Mouse (Mus musculus): ENCODE results near the gene Nek10. TPM values are rescaled to one million over a fixed set of nuclear protein-coding genes. Genes with fewer than 3 reads are reported as not detected.
"Not testable (repeated sequence)": the region's sequence is repeated elsewhere in the genome, so short reads cannot be mapped to it uniquely, and the experiment has no call there.

The Nek10 gene
- polyA plus RNA-seq (2015; fragmentation: Nextera tagmentation; extraction: Ambion mirVana) = 0.01 and 0.02 TPM in 2 replicates

DNA sequence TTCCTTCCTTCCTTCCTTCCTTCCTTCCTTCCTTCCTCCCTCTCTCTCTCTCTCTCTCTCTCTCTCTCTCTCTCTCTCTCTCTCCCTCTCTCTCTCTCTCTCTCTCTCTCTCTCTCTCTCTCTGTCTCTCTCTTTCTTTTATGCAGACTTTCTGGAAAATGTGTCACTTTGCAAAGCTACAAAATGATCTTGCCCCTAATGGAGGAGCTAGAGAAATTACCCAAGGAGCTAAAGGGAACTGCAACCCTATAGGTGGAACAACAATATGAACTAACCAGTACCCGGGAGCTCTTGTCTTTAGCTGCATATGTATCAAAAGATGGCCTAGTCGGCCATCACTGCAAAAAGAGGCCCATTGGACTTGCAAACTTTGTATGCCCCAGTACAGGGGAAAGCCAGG, at the start of gene Nek10:
TSS of gene Nek10 (plus strand) at position 301 of the 400 bp plus-strand sequence.
- H3K4me2 ChIP-seq; H3K9ac ChIP-seq; ATAC-seq (ENCODE audit: insufficient read depth); H3K9me3 ChIP-seq (replicated peaks); H3K36me3 ChIP-seq (replicated peaks); H3K4me1 ChIP-seq (replicated peaks); H3K4me3 ChIP-seq (replicated peaks); H3K27ac ChIP-seq (replicated peaks); H3K27me3 ChIP-seq: not testable (repeated sequence)
- WGBS (ENCODE audit: insufficient replicate concordance) = 55% methylated on average over 2 of the region's 2 CpGs

DNA sequence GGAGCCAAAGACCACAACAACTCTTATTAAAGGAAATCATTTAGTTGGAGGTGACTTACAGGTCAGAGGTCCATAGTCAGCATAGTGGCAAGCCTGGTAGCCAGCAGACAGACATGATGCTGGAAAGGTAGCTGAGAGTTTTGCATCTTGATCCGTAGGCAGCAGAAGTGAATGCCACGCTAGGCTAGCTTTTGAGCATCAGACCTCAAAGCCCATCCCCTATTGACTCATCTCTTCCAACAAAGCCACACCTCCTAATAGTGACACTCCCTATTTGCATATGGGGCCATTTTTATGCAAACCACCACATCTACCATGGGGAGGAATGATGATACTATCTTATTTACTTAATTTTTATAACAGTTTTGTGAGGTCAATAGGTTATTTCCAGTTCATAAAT, 22.0 kb upstream of the Nek10 start:
- Histone ChIP-seq H3K27ac (replicated peaks) (no peak overlapping the region), H3K27me3 (no peaks in the 10 kb centered on the region), H3K4me2 (no peak overlapping the region), H3K36me3 (replicated peaks) (0 out of 2 replicates have a peak, but pooled peaks cover 4% of the 10 kb centered on the region), H3K4me1 (replicated peaks) (no peaks in the 10 kb centered on the region), H3K9ac (no peak overlapping the region), H3K4me3 (replicated peaks) (no peak overlapping the region), H3K9me3 (replicated peaks) (no peaks in the 10 kb centered on the region)
- 71% methylated on average over 2 of the region's 2 CpGs for WGBS (ENCODE audit: insufficient replicate concordance)
- no peak for ATAC-seq (ENCODE audit: insufficient read depth)

DNA sequence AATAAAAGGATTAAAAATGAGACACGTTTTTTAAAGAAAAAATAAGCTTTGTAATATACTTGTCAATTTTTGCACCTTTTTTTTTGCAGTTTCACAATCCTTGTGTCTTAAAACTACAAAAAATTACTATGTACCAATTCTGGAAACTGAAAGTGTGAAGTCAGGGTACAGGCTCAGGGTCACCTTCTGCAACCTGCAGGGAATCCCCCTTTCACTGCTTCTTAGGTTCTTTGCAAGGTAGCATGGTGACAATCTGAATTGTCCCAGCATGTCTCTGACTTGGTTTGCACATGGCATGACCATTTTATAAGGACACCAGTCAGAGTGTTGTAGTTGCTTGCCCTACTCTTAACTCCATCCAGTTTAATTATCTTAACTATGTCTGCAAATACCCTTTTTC, 19.0 kb upstream of the Nek10 start:
- no peaks in the 10 kb centered on the region for H3K9me3 ChIP-seq (replicated peaks)
- no peak overlapping the region for H3K4me3 ChIP-seq (replicated peaks)
- no peak for ATAC-seq (ENCODE audit: insufficient read depth)
- H3K36me3 ChIP-seq (replicated peaks) = peaks cover 11% of the 10 kb centered on the region
- H3K4me1 ChIP-seq (replicated peaks) = no peaks in the 10 kb centered on the region
- no peak overlapping the region for H3K4me2 ChIP-seq
- no peak overlapping the region for H3K9ac ChIP-seq
- H3K27me3 ChIP-seq = no peaks in the 10 kb centered on the region
- H3K27ac ChIP-seq (replicated peaks) = no peak overlapping the region
- 46% methylated on average over 1 of the region's 1 CpGs for WGBS (ENCODE audit: insufficient replicate concordance)

DNA sequence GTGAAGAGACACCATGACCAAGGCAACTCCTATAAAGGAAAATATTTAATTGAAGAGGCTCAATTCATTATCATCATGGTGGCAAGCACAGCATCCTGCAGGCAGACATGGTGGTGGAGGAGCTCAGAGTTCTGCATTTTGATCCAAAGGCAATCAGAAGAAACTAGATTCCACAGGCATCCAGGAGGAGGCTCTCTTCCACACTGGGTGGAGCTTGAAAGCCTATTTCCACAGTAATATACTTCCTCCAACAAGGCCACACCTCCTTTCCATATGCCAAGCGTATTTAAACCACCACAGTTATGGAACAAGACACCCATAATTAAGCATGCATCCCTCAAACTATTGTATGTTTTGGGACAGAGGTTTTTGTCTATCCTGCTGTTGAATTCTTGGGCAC, 16.2 kb upstream of the Nek10 start:
- H3K4me1 ChIP-seq (replicated peaks) = no peaks in the 10 kb centered on the region
- no peak overlapping the region for H3K4me3 ChIP-seq (replicated peaks)
- H3K9me3 ChIP-seq (replicated peaks) = no peaks in the 10 kb centered on the region
- no peak overlapping the region for H3K4me2 ChIP-seq
- no peaks in the 10 kb centered on the region for H3K27me3 ChIP-seq
- no peak overlapping the region for H3K9ac ChIP-seq
- no peak for ATAC-seq (ENCODE audit: insufficient read depth)
- H3K27ac ChIP-seq (replicated peaks) = no peak overlapping the region
- WGBS (ENCODE audit: insufficient replicate concordance) = 86% methylated on average over 1 of the region's 1 CpGs
- peaks cover 11% of the 10 kb centered on the region for H3K36me3 ChIP-seq (replicated peaks)

DNA sequence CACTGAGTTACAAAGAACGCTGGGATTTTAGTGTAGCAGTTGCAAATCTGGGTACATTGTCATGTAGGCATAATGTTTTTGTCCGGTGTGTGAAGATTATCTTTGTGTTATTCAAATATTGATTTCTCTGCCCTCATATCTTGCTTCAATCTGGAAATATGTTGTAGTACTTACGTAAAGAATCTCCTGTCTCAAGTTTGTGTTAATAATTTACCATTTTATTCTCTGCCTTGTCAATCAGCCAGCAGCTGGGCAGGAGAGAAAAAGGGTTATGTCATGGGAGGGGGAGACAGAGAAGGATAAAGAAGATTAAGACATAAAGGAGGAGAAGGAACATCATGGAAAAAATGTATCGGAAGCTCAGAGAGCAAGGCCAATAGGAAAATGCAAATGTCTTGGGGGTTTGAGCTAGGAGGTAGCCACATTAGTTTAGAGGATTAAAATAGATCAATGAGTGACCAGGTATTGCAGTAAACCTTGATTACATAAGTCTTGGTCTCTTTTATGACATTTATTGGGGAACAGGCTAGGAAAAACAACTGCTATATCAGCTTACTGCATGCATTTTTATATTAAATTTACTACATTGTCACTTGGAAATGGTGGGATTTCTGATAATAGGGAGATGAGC, 13.3 kb upstream of the Nek10 start:
- ATAC-seq (ENCODE audit: insufficient read depth) = no peak
- Histone ChIP-seq H3K36me3 (replicated peaks) (peaks cover 11% of the 10 kb centered on the region), H3K4me2 (no peak overlapping the region), H3K9me3 (replicated peaks) (no peaks in the 10 kb centered on the region), H3K9ac (no peak overlapping the region), H3K4me1 (replicated peaks) (no peaks in the 10 kb centered on the region), H3K27me3 (no peaks in the 10 kb centered on the region), H3K27ac (replicated peaks) (no peak overlapping the region), H3K4me3 (replicated peaks) (no peak overlapping the region)
- WGBS (ENCODE audit: insufficient replicate concordance) = 75% methylated on average over 4 of the region's 4 CpGs

DNA sequence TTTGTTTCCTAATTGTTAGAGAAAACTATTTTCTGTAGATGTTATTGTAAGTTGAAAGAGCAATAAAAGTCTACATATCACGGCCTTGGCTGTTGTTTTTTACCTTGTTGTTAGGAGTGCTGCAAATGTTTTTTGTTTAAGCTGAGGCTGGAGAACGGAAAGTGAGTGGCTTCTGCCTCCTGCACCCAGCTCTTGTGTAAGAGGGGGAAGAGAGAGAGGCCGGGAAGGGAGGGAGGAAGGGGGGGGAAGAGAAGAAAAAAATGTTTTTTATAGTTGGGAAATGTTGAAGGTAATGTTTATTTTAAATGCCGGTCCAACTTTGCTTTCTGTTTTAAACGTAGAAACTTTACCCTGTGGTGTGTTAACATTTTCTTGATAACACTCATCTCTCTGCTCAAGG, 3.4 kb upstream of the Nek10 start:
- no peak for ATAC-seq (ENCODE audit: insufficient read depth)
- 52% methylated on average over 5 of the region's 5 CpGs for WGBS (ENCODE audit: insufficient replicate concordance)
- H3K9ac ChIP-seq = no peak overlapping the region

DNA sequence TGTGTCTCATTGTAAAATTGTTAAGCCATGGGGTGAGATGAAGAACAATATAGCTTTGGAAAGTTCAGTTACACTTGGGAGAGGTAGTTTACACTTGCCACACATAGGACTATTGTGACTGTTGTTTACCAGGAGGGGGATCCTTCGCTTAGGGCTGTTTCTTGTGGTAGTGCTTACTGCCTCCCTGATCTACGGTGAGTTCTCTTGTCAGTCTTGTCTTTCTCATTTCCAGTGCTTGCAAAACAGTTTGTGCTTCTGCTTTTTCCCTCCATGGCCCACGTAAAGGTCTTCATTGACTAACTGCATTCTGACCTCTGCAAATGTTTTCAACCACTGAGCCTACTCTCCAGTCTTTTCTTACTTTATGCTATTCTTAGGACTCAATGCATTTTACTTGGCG, 2.9 kb upstream of the Nek10 start:
- Histone ChIP-seq H3K27me3 (no peaks in the 10 kb centered on the region), H3K9me3 (replicated peaks) (no peaks in the 10 kb centered on the region), H3K4me3 (replicated peaks) (no peak overlapping the region), H3K27ac (replicated peaks) (no peak overlapping the region; the same call in 1 of the 2 replicates), H3K4me2 (no peak overlapping the region), H3K4me1 (replicated peaks) (no peaks in the 10 kb centered on the region), H3K9ac (no peak overlapping the region), H3K36me3 (replicated peaks) (no peaks in the 10 kb centered on the region)
- WGBS (ENCODE audit: insufficient replicate concordance) = 49% methylated on average over 4 of the region's 4 CpGs
- ATAC-seq (ENCODE audit: insufficient read depth) = 0 out of 2 replicates have a peak, but pooled peaks have one; percentile 25

More for the DNA sequence above, 3.4 kb upstream of the Nek10 start:
- Histone ChIP-seq H3K4me3 (replicated peaks) (no peak overlapping the region), H3K4me2 (no peak overlapping the region), H3K4me1 (replicated peaks) (no peaks in the 10 kb centered on the region), H3K27me3 (no peaks in the 10 kb centered on the region), H3K27ac (replicated peaks) (no peak overlapping the region; the same call in 1 of the 2 replicates), H3K9me3 (replicated peaks) (no peaks in the 10 kb centered on the region), H3K36me3 (replicated peaks) (no peaks in the 10 kb centered on the region)

DNA sequence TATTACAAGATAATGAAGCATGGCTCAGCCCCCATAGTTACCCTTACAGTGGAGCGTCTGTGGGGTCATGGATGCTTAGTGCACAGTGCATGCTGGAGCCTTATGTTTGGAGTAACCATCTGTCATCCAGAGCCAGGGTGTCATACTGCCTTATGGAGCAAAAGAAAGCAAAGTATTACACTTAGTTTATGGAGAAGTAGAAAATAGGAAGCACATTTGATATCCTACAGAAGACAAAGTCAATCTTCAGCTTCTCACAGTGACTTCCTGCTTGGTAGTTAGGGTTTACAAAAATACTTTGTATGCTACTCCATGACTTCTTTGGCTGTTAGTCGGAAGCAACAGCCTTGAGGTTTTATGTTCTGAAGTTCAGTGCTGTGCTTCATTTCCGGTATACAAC, 2.4 kb upstream of the Nek10 start:
- Histone ChIP-seq H3K27me3 (no peaks in the 10 kb centered on the region), H3K27ac (replicated peaks) (no peak overlapping the region), H3K4me3 (replicated peaks) (no peak overlapping the region), H3K4me1 (replicated peaks) (no peaks in the 10 kb centered on the region), H3K4me2 (no peak overlapping the region), H3K9me3 (replicated peaks) (no peaks in the 10 kb centered on the region), H3K9ac (no peak overlapping the region), H3K36me3 (replicated peaks) (no peaks in the 10 kb centered on the region)
- no peak for ATAC-seq (ENCODE audit: insufficient read depth)
- 58% methylated on average over 3 of the region's 3 CpGs for WGBS (ENCODE audit: insufficient replicate concordance)

DNA sequence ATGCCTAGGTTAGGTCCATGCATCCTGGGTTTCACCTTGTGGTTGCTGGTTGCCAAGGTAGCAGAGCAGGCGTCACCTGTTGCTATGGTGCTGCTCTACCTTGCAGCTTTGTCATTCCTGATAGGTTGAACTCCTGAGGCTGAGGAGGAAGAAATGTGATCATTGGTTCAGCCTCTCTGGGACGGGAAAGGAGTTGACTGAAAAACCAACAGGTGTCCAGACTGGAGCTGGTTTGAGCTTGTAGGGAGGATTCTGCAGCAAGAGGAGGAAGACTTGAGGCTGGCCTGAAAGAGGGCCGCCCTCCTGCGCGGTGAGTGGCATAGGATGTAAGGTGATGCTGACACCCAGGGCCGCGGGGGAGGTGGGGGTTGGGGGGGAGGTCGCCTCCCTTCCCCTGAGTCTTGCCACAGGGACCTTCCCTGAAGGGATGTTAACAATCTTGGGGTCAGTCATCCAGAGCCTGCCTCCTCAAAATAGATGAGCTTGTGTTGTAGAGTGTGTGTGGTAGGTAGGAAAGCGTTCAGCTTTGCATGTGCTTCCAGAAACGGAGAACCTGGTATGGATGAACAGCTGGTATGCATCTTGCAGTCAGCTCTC, 804 bp downstream of the Nek10 start:
- 21% methylated on average over 10 of the region's 10 CpGs for WGBS (ENCODE audit: insufficient replicate concordance)
- no peak overlapping the region for H3K4me3 ChIP-seq (replicated peaks)
- H3K4me1 ChIP-seq (replicated peaks) = no peaks in the 10 kb centered on the region
- no peaks in the 10 kb centered on the region for H3K9me3 ChIP-seq (replicated peaks)
- no peak overlapping the region for H3K4me2 ChIP-seq
- ATAC-seq (ENCODE audit: insufficient read depth) = no peak
- H3K27me3 ChIP-seq = no peaks in the 10 kb centered on the region
- no peak overlapping the region for H3K27ac ChIP-seq (replicated peaks)
- no peaks in the 10 kb centered on the region for H3K36me3 ChIP-seq (replicated peaks)
- H3K9ac ChIP-seq = no peak overlapping the region

DNA sequence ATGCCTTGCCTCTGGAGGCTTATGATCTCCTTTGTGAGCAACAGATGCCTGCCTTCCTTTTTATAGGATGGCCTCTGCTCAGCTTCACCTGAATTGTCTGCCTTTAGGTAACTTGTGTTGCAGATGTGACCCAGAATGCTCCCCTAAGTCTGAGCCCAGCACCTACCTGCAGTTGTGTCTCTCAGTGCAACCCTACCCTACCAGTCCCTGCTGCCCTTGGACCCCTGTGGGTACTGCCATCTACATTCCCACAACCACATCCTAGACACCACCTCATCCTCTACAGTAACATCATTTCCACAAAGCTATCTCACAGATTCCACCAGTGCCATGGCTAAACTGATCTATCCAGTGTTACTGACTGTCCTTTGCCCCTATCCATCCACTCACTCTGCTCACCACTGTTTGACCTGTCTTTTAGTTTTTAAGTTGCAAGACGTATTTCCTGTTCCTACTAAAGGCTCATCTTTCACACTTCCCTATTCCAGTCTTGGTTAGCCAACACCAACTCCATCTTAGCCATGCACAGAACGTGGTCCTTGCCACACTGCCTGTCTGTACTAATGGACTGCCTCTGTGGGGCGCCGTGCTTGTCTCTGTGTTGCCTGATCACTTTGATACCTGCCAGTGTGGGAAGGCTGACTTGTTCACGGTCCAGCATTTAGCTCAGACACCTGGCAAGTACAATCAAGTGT, 1.4 kb downstream of the Nek10 start:
- Histone ChIP-seq H3K9ac (no peak overlapping the region), H3K4me3 (replicated peaks) (no peak overlapping the region), H3K4me2 (no peak overlapping the region), H3K27me3 (no peaks in the 10 kb centered on the region), H3K36me3 (replicated peaks) (no peaks in the 10 kb centered on the region), H3K4me1 (replicated peaks) (no peaks in the 10 kb centered on the region), H3K27ac (replicated peaks) (no peak overlapping the region), H3K9me3 (replicated peaks) (no peaks in the 10 kb centered on the region)
- no peak for ATAC-seq (ENCODE audit: insufficient read depth)
- WGBS (ENCODE audit: insufficient replicate concordance) = 42% methylated on average over 5 of the region's 5 CpGs

DNA sequence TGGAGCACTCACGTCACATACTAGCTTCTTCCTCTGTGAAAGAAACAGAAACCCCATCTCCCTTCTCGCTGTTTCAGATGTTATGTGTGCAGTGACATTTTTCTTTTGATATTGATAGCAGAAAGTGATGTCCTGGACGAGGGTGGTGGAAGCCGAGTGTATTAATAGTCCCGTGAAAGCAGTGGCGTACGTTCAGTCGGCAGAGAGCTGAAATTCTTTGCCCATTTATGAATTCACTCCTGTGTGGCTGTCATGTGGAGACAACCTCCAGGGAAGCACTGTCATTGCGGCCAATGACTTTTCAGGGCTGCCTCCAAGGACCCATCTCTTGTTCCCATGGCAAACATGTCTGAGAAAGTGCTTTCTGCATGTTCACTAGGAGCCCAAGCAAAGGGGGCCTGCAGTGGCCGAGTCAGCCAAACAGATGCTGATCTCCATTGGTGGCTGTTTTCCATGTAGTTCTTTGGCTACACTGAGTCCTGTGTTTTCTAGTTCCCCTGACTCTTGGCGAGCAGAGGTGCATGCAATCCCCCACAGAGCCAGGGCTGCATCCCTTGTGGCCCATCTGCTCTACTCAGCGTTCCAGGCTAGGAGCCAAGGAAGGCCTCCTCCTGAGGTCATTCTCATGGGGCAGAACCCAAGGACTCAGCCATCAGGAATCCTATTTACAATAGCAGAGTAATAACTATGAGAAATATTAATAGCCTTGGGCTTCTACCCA, 29.5 kb downstream of the Nek10 start:
- no peaks in the 10 kb centered on the region for H3K9me3 ChIP-seq (replicated peaks)
- ATAC-seq (ENCODE audit: insufficient read depth) = no peak
- H3K4me3 ChIP-seq (replicated peaks) = no peak overlapping the region
- no peaks in the 10 kb centered on the region for H3K4me1 ChIP-seq (replicated peaks)
- H3K27ac ChIP-seq (replicated peaks) = no peak overlapping the region
- H3K27me3 ChIP-seq = no peaks in the 10 kb centered on the region
- no peak overlapping the region for H3K9ac ChIP-seq
- no peaks in the 10 kb centered on the region for H3K36me3 ChIP-seq (replicated peaks)
- no peak overlapping the region for H3K4me2 ChIP-seq
- 62% methylated on average over 12 of the region's 12 CpGs for WGBS (ENCODE audit: insufficient replicate concordance)

All from liver, embryonic 15.5 days (tissue).